Mouse (Mus musculus): ENCODE results near the gene Snrnp27. TPM values are rescaled to one million over a fixed set of nuclear protein-coding genes. Genes with fewer than 3 reads are reported as not detected.

The Snrnp27 gene
- total and polyA plus RNA-seq, 3 experiments, result 13.7 to 51.7 (median 46.6) TPM

GRCm38 (mm10) chr6:86668580-86669239 lies 15.6 kb downstream of the Snrnp27 start, which contains the start of gene Mxd1:
Gene Mxd1 (minus strand): TSS chr6:86669161.
- Histone ChIP-seq H3K9ac (ENCODE audit: low read depth, low read length) (peak within 1 kb of the TSS; percentile 92), H3K27me3 (ENCODE audit: control insufficient read depth, insufficient read depth, low read length) (no peaks in the 10 kb centered on the region), H3K27ac (peak within 1 kb of the TSS; percentile 91), H3K79me2 (replicated peaks; ENCODE audit: control insufficient read depth, insufficient read depth, low read length) (no peaks in the 10 kb centered on the region), H3K4me1 (ENCODE audit: control insufficient read depth, insufficient read depth, low read length) (no peaks in the 10 kb centered on the region), H3K4me3 (peak within 1 kb of the TSS; percentile 85), H3K36me3 (ENCODE audit: control insufficient read depth, insufficient read depth, low read length) (peaks cover 3% of the 10 kb centered on the region; the same call in 1 of the 2 replicates)
- WGBS, result under 1% methylated on average over 68 of the region's 76 CpGs
- no peak for TF ChIP-seq CTCF (IDR thresholded peaks at IDR 0.05)
- TF ChIP-seq POLR2A (IDR thresholded peaks at IDR 0.05; ENCODE audit: insufficient read depth, low read depth, low read length), result peak; percentile 51; the same call in 1 of the 2 replicates
- no peak for DNase-seq
- intact Hi-C loops (cut with DNase I), result loop anchor here (5.0 kb wide), 1 partner anchor 81 kb away; no protein-coding TSS in a partner anchor

- intact Hi-C loops (cut with DNase I), result loop anchor here (5.0 kb wide), 1 partner anchor 80 kb away; no protein-coding TSS in a partner anchor
- Histone ChIP-seq H3K4me1 (ENCODE audit: control insufficient read depth, insufficient read depth, low read length) (no peaks in the 10 kb centered on the region), H3K27ac (no peak overlapping the region), H3K36me3 (ENCODE audit: control insufficient read depth, insufficient read depth, low read length) (peaks cover 3% of the 10 kb centered on the region; the same call in 1 of the 2 replicates), H3K79me2 (replicated peaks; ENCODE audit: control insufficient read depth, insufficient read depth, low read length) (no peaks in the 10 kb centered on the region), H3K4me3 (no peak overlapping the region), H3K27me3 (ENCODE audit: control insufficient read depth, insufficient read depth, low read length) (no peaks in the 10 kb centered on the region), H3K9ac (ENCODE audit: low read depth, low read length) (no peak overlapping the region)
- no peak for DNase-seq
- WGBS, result 95% methylated on average over 10 of the region's 10 CpGs
- TF ChIP-seq POLR2A (IDR thresholded peaks at IDR 0.05; ENCODE audit: insufficient read depth, low read depth, low read length) (no peak), EP300 (IDR thresholded peaks at IDR 0.05; ENCODE audit: insufficient read depth, low read depth, low read length) (no peak), CTCF (IDR thresholded peaks at IDR 0.05) (no peak)
These were observed 17.3 kb downstream of the Snrnp27 start for GRCm38 (mm10) chr6:86667061-86667460.

DNA sequence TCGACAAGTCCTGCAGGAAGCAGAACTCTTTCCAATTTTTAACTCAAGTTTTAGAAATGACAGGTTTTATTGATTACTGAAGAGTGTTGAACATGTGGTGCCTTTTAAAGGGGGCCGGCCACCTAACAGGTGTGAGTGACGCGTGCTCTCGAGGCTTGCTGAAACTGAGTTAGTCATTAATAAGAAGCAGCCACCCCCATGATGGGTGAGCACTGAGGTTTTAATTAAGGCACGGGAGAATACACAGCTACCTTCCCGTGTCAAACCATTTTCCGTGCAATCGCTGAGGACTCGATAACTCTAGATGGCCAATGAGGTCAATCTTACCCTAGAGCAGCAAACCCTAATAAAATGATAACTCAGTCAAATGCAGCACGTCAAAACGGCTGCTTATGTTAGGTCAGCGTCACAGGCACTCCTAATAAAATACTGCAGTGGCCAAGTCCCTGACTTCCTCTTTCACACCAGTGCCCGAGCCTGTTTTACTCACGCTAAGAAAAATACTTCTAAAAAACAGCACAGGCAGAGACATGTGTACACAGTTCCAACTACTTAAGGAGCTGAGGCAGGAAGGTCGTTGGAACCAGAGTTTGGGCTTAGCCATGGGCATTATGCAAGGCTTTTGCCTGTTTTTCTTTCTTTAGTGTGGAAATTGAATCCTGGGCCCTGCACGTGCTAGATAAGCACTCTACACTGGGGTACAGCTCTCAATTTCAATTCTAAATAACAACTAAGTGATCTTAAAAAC lies 18.6 kb downstream of the Snrnp27 start:
- no peaks in the 10 kb centered on the region for H3K4me1 ChIP-seq (ENCODE audit: control insufficient read depth, insufficient read depth, low read length)
- TF ChIP-seq EP300 (IDR thresholded peaks at IDR 0.05; ENCODE audit: insufficient read depth, low read depth, low read length), result no peak
- TF ChIP-seq CTCF (IDR thresholded peaks at IDR 0.05), result no peak
- TF ChIP-seq POLR2A (IDR thresholded peaks at IDR 0.05; ENCODE audit: insufficient read depth, low read depth, low read length), result no peak
- DNase-seq, result no peak
- no peaks in the 10 kb centered on the region for H3K27me3 ChIP-seq (ENCODE audit: control insufficient read depth, insufficient read depth, low read length)
- no peaks in the 10 kb centered on the region for H3K79me2 ChIP-seq (replicated peaks; ENCODE audit: control insufficient read depth, insufficient read depth, low read length)
- intact Hi-C loops (cut with DNase I), result loop anchor here (5.0 kb wide), 1 partner anchor 78 kb away; no protein-coding TSS in a partner anchor
- H3K27ac ChIP-seq, result no peak overlapping the region
- no peak overlapping the region for H3K9ac ChIP-seq (ENCODE audit: low read depth, low read length)
- H3K4me3 ChIP-seq, result no peak overlapping the region
- no peaks in the 10 kb centered on the region for H3K36me3 ChIP-seq (ENCODE audit: control insufficient read depth, insufficient read depth, low read length)
- 74% methylated on average over 17 of the region's 17 CpGs for WGBS

DNA sequence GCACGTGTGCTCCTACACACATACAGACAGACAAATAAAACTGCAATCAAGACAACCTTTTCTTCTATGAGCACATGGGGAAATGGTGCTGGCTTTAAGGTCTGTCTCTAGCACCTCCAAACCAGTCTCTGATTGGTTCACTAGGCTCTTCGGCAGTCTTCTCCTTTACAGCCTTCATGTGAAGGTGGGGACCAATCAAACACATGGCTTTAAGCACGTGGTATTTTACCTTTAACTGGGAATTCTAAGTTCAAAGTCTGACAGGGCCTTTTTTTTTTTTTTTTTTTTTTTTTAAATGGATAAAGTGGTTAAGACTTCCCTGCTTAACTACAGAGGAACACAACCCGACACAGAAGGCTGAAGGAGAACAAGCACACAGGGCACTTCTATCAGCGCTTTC lies 19.2 kb downstream of the Snrnp27 start:
- no peak overlapping the region for H3K9ac ChIP-seq (ENCODE audit: low read depth, low read length)
- intact Hi-C loops (cut with DNase I), result loop anchor here (5.0 kb wide), 1 partner anchor 78 kb away; no protein-coding TSS in a partner anchor
- no peaks in the 10 kb centered on the region for H3K36me3 ChIP-seq (ENCODE audit: control insufficient read depth, insufficient read depth, low read length)
- no peaks in the 10 kb centered on the region for H3K4me1 ChIP-seq (ENCODE audit: control insufficient read depth, insufficient read depth, low read length)
- TF ChIP-seq POLR2A (IDR thresholded peaks at IDR 0.05; ENCODE audit: insufficient read depth, low read depth, low read length) (no peak), EP300 (IDR thresholded peaks at IDR 0.05; ENCODE audit: insufficient read depth, low read depth, low read length) (no peak), CTCF (IDR thresholded peaks at IDR 0.05) (no peak)
- H3K79me2 ChIP-seq (replicated peaks; ENCODE audit: control insufficient read depth, insufficient read depth, low read length), result no peaks in the 10 kb centered on the region
- WGBS, result 79% methylated on average over 5 of the region's 5 CpGs
- H3K27me3 ChIP-seq (ENCODE audit: control insufficient read depth, insufficient read depth, low read length), result no peaks in the 10 kb centered on the region
- no peak overlapping the region for H3K27ac ChIP-seq
- DNase-seq, result no peak
- no peak overlapping the region for H3K4me3 ChIP-seq

DNA sequence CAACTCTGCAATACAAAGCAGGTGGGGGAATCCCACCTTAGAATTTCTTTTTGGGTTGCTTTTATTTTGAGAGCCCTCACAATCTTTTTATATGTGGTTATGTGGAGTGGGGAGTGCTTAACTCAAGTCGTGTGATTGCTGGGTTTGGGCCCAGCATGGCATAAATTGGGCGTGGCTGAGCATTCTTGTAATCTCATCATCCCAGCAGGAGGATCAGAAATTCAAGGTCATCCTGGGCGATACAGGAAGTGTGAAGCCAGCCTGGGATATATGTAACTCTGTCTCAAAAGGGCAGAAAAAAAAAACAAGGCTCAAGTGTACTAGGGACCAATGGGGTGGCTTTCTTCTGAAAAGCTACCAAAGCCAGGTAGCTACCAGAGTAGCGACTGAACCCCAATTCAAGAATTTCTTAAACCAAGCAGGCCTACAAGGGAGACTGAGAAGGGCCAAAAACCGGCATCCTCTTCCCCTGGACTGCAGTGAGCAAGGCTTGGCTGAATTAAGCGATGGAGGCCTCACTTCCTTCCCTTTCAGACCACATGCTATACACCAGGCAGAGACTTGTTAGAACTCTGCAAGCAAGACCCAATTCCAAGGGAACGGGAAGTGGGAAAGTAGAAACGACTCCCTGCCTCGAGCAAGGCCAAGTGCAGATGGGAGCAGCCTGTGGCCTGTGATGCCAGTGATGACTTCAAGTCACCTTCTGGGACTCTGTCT lies 24.0 kb downstream of the Snrnp27 start:
- Histone ChIP-seq H3K36me3 (ENCODE audit: control insufficient read depth, insufficient read depth, low read length) (no peaks in the 10 kb centered on the region), H3K27ac (no peak overlapping the region), H3K27me3 (ENCODE audit: control insufficient read depth, insufficient read depth, low read length) (no peaks in the 10 kb centered on the region), H3K9ac (ENCODE audit: low read depth, low read length) (no peak overlapping the region), H3K79me2 (replicated peaks; ENCODE audit: control insufficient read depth, insufficient read depth, low read length) (no peaks in the 10 kb centered on the region), H3K4me1 (ENCODE audit: control insufficient read depth, insufficient read depth, low read length) (no peaks in the 10 kb centered on the region), H3K4me3 (no peak overlapping the region)
- TF ChIP-seq POLR2A (IDR thresholded peaks at IDR 0.05; ENCODE audit: insufficient read depth, low read depth, low read length) (no peak), CTCF (IDR thresholded peaks at IDR 0.05) (no peak), EP300 (IDR thresholded peaks at IDR 0.05; ENCODE audit: insufficient read depth, low read depth, low read length) (no peak)
- WGBS, result 41% methylated on average over 9 of the region's 9 CpGs
- intact Hi-C loops (cut with DNase I), result no loop called here
- no peak for DNase-seq

Measured in heart, adult 2 months (tissue).